Mouse (Mus musculus): ENCODE data around the gene Spata16. TPM values are rescaled to one million over a fixed set of nuclear protein-coding genes. Genes with fewer than 3 reads are reported as not detected.
A peak's percentile ranks its signal among the peaks of the same experiment; 100 is the strongest.

Gene Spata16
- total and polyA plus RNA-seq, 3 experiments, result not detected

DNA sequence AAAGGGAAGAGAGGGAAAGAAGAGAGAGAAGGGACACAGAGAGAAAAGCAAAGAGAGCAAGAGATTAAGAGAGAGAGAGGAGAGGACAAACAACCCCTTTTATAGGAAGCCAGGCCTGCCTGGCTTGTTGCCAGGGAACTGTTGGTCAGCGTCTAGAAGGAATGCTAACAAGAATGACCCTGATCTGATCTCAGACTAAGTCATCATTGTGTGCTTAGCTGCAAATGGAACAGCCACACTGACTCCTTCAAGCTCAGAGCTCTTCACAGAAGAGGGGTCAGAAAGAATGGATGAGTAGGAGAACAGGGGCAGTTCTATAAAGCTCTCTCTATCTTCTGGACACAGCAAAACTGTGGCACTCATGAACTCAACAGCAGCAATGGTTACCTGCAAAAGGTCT lies 334.7 kb downstream of the Spata16 start:
- DNase-seq, result peak; percentile 74

DNA sequence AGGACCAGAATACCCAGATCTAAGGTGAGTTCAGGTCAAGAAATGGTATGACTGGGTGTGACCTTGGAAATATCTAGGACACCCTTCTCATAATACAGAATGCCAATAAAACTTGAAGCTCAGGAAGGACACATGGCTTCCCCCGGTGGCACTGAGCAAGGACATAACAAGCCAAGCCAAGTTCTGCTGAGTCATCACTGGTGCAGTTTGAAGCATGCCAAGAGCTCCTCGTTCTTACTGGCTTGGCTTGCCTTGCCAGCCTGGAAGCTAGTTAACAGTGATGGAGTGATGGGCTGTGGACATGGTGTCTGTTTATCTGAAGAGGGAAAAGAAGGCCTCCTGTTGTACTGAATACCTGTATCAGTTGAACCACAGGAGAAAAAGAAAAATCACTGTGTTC lies 342.2 kb downstream of the Spata16 start:
- DNase-seq, result peak; percentile 87

DNA sequence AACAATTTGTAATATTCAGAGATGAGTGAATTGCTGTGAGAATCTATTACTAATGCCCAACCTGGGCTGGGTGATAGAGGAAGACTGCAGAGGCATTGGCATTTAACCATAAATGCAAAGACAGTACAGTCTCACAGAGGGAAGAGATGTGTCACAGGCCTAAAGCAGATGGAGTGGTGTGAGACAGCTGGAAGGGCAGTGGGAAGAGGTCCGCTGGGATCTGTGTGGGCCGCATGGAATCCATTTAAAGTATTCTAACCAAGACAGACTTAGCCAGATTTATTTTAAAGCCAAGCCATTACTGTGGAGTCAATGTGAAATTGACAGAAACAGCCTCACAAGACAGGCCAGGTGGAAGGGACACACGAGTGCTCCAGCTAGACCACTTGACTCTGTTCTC lies 343.0 kb downstream of the Spata16 start:
- DNase-seq, result no peak

DNA sequence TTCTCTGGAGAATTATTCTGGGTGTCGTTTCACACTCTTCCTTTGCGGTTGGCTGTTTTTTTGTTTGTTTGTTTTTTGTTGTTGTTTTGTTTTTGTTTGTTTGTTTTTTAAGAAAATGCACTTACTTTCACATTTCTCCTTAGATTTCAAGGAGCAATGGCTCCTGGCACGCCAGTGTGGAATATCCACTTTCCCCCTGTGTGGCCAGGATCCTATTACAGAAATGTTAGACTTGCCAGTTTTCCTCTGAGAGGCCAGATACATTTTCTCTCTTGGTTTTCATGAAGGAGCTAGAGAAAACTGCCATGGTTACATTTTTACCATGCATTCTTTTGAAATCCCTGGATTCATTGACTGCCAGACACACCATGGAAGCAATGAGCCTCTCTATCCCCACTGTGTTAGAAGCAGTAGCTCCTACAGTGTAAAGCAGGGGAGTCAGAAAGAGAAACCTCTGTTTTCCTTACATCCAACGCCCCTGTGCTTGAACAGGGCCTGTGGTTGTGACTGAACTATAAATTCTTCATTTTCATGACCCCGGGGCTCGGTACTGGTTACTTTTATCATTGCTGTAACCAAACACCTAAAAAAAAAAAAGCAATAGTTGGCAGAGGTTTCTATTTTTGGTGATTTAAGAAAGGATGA lies 344.7 kb downstream of the Spata16 start:
- DNase-seq, result no peak

DNA sequence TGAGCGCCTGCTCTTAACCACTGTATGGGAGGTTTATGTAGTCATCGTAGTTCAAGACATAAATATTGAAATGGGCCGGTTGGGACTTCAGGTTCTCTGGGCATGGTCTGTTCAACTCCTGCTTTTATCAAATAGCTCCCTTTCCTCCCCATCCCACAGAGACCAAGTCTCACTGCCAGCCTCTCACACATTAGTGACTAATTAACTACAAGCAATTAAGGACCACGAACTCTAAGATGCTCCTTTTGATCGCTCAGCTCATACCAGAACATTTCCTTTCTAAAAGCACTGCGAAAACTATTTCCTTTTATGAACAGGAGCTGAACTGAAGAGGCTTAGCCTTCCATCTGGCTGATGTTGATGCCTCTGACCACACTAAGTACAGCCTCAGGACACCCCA lies 346.3 kb downstream of the Spata16 start:
- DNase-seq, result no peak

DNA sequence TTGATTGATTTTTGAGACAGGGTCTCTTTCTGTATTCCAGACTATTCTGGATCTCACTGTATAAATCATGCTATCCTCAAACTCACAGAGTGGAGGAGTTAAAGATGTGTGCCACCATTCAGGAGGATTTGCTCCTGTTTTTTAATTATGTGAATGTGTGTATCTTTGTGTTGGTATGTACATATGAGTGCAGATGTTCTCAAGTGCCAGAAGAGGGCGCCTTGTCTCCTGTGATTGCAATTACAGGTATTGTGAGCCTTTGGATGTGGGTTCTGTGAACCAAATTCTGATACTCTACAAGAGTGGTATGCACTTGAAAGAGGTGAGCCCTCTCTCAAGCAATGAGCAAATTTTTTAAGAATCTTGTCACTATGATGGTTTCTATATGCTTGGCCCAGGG lies 369.4 kb downstream of the Spata16 start:
- DNase-seq, result no peak

DNA sequence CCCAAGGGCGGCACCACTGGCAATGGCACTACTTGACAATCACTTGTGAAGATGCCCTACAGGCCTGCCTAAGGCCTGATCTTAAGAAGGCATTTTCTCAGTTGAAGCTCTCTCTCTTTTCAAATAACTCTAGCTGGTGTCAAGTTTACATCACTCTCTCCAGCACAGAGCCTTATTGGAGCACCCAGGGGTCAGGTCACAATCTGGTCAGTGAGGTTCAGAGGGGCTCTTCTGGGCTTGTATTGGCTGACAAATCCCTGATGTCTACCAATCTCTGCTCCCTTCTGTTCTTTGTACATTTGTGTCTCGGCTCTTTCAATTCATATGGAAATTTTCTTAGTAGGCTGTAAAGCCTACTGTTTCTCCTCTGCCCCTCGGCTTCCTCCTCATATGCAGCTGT lies 390.5 kb downstream of the Spata16 start:
- DNase-seq, result no peak

DNA sequence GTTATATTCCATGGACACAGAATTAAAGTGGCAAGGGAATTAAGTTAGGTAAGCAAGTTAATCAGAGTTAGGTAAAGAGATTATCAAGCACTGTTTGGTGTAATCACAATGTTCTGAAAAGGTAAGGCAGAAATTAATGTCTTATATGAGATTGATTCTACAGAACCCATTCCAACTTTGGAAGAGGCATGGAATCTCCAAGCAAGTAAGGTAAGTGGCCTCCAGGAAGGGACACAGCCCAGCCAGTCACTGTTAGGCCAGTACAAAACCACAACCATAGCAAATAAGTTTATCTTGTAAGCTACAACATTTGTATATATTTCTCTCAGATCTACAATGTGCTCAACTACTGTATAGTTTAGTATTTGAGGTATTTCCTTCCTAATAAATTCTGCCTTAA lies 391.1 kb downstream of the Spata16 start:
- no peak for DNase-seq

DNA sequence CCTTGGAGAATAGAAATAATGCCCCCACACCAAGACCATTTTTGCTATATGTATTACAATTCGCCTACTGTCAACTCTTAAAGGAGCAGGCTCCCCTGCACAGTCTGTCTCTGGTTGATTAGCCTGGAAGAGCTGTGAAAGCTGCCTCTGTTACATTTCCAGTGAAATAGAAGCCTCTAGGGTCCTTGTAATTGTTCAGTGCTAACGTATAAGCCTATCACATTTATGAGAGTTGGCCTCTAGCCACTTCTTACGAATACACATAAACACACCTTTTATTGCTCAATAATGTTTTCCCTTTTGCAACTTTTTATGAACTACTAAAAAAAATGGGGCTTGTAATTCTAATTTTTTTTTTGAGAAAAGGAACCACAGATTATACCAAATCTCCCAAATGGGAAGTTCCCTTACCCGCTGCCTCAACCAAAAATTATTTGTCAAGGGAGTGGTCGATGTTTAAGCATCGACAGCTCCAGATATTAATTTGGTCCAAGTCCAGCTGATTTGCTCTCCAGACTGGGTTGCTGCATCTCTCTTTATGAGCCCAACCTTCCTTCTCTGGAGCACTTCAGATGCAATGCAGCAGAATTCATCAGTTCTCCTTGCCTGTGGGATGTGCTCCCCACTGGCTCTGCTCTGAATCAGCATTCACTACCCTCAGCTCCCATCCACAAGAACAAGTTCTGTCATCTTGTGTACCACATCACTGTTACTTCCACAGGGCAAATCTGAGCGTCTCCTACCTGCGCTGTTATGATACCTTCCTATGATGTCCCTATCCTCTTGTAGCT lies 392.8 kb downstream of the Spata16 start:
- DNase-seq, result no peak

Small RNA genes within 50 kb of the gene (microRNA-seq; reads per million reads assigned to microRNA genes)
- gene Gm25773, result 0 reads per million in 2 experiments
- gene Gm44464, result 0 reads per million in 2 experiments
